Comparison of ENCODE assay signal across 8 mouse cellular contexts in genomic region chr2:132252542-132253528, GRCm38 (mm10). TPM values are rescaled to one million over a fixed set of nuclear protein-coding genes. Genes with fewer than 3 reads are reported as not detected.
DNase-seq lines count a peak whose midpoint lies in the region; ATAC-seq and TF ChIP-seq lines count a peak whose summit lies in the region.

Gene Pcna, minus strand, starts transcription at chr2:132253314.

- H3K4me1 ChIP-seq in hindbrain, embryonic 10.5 days (replicated peaks) = peaks cover 51% of the 10 kb centered on the region
- peaks cover 4% of the 10 kb centered on the region for H3K4me1 ChIP-seq in lung, postnatal 0 days (ENCODE audit: insufficient read depth, low read depth, low read length)

- H3K36me3 ChIP-seq in hindbrain, embryonic 10.5 days = peaks cover 36% of the 10 kb centered on the region
- peaks cover 9% of the 10 kb centered on the region; the same call in 1 of the 2 replicates for H3K36me3 ChIP-seq in lung, postnatal 0 days (ENCODE audit: insufficient read depth, low read length)

- under 1% methylated on average over 79 of the region's 79 CpGs for WGBS in hindbrain, embryonic 10.5 days
- WGBS in lung, postnatal 0 days = under 1% methylated on average over 75 of the region's 79 CpGs

- TF ChIP-seq CTCF in lung, postnatal 0 days (IDR thresholded peaks at IDR 0.05) = no peak

- peak within 1 kb of the TSS; percentile 43 for H3K9ac ChIP-seq in lung, postnatal 0 days (replicated peaks; ENCODE audit: low read depth)

- H3K9me3 ChIP-seq in hindbrain, embryonic 10.5 days = no peaks in the 10 kb centered on the region
- H3K9me3 ChIP-seq in lung, postnatal 0 days (ENCODE audit: low read length) = no peaks in the 10 kb centered on the region

- H3K4me2 ChIP-seq in lung, postnatal 0 days (replicated peaks; ENCODE audit: low read depth, low read length) = peak within 1 kb of the TSS; percentile 60

- no peak for TF ChIP-seq EP300 in lung, postnatal 0 days (IDR thresholded peaks at IDR 0.05)

- no peaks in the 10 kb centered on the region for H3K27me3 ChIP-seq in hindbrain, embryonic 10.5 days (ENCODE audit: insufficient read depth, poor library complexity, severe bottlenecking)
- H3K27me3 ChIP-seq in lung, postnatal 0 days (replicated peaks; ENCODE audit: insufficient read depth, low read length) = no peaks in the 10 kb centered on the region

- H3K4me3 ChIP-seq in hindbrain, embryonic 10.5 days = peak within 1 kb of the TSS; percentile 75
- H3K4me3 ChIP-seq in lung, postnatal 0 days (ENCODE audit: low read depth, low read length) = peak within 1 kb of the TSS; percentile 64

- peak; percentile 97 for DNase-seq in MN1 (ENCODE audit: low spot score)
- peak; percentile 96 for DNase-seq in cerebellum, adult 9-10 months
- peak; percentile 97 for DNase-seq in hindbrain, embryonic 10.5 days (ENCODE audit: low spot score)
- peak; percentile 98 for DNase-seq in layer of hippocampus, adult 9-11 months
- DNase-seq in lung, postnatal 0 days (ENCODE audit: low spot score) = peak; percentile 99
- peak; percentile 91 for DNase-seq in ovary, postnatal 14 days (ENCODE audit: low spot score)
- peak; percentile 98 for DNase-seq in thymus, postnatal 14 days

- H3K27ac ChIP-seq in hindbrain, embryonic 10.5 days = peak within 1 kb of the TSS; percentile 89
- peak within 1 kb of the TSS; percentile 79 for H3K27ac ChIP-seq in lung, postnatal 0 days (ENCODE audit: low read length)

- ATAC-seq in frontal cortex, adult (ENCODE audit: low TSS enrichment) = peak; percentile 98
- ATAC-seq in lung, postnatal 0 days = peak; percentile 100

RNA-seq across cellular contexts. Expression of gene Pcna, which starts in this region (rescaled TPM):
- 311 and 400 TPM in 2 replicates for polyA plus RNA-seq in hindbrain, embryonic 10.5 days (2016; fragmentation: Nextera tagmentation; extraction: Ambion mirVana)
- polyA plus RNA-seq in lung, postnatal 0 days (2015; fragmentation: Nextera tagmentation; extraction: Ambion mirVana) = 74.7 and 76.4 TPM in 2 replicates

Comparison
In these comparisons a context has a peak if more than half of its experiments do, and no peak if none do; other contexts are left out.
1. Peak in every context shown above with its lines: DNase-seq, ATAC-seq, H3K4me3 ChIP-seq and H3K27ac ChIP-seq.